Mouse (Mus musculus) midbrain, postnatal 0 days (tissue): Measurements from ENCODE around the gene Sycp2. TPM values are rescaled to one million over a fixed set of nuclear protein-coding genes. Genes with fewer than 3 reads are reported as not detected.
"Not testable (repeated sequence)": the region's sequence is repeated elsewhere in the genome, so short reads cannot be mapped to it uniquely, and the experiment has no call there.

Experiments
- ATAC-seq: fragments of 200-750 bp; cut with Nextera tagmentation; 2 replicates; pipeline ENCODE4 v1.8.0; 2017; ENCODE audit warnings: moderate number of reproducible peaks, mild to moderate bottlenecking, moderate TSS enrichment, moderate library complexity; ENCODE audit not compliant: low FRiP score
- DNase-seq: peaks from one replicate; pipeline ENCODE4 v3.0.0-alpha.2; 2015; ENCODE audit warnings: low spot score
- H3K27ac ChIP-seq: fragments of 300-500 bp; sonication (generic); 2 replicates; pipeline ENCODE4 v1.5.1; 2014; ENCODE audit warnings: low read depth, mild to moderate bottlenecking, low read length, mixed read lengths
- H3K27me3 ChIP-seq: fragments of 300-500 bp; sonication (generic); 2 replicates; pipeline ENCODE4 v1.6.1; 2014; ENCODE audit warnings: low read length, control low read depth, mixed read lengths; ENCODE audit not compliant: insufficient read depth
- H3K36me3 ChIP-seq: fragments of 300-500 bp; sonication (generic); 2 replicates; pipeline ENCODE4 v1.6.1; 2014; ENCODE audit warnings: low read length, control low read depth, mixed read lengths; ENCODE audit not compliant: insufficient read depth
- H3K4me1 ChIP-seq: fragments of 300-500 bp; sonication (generic); 2 replicates; pipeline ENCODE4 v1.6.1; 2014; ENCODE audit warnings: mild to moderate bottlenecking, control low read depth, antibody characterized with exemption, low read length, mixed read lengths; ENCODE audit not compliant: insufficient read depth
- H3K4me2 ChIP-seq: fragments of 300-500 bp; sonication (generic); 2 replicates; pipeline ENCODE4 v1.6.1; 2014; ENCODE audit warnings: low read depth, mild to moderate bottlenecking, low read length, mixed read lengths; ENCODE audit not compliant: poor library complexity, severe bottlenecking
- H3K4me3 ChIP-seq: fragments of 300-500 bp; sonication (generic); 2 replicates; pipeline ENCODE4 v1.5.1; 2014; ENCODE audit warnings: low read depth, mild to moderate bottlenecking, low read length, moderate library complexity
- H3K9ac ChIP-seq: fragments of 300-500 bp; sonication (generic); replicated peaks from 2 replicates; pipeline ENCODE4 v1.6.1; 2014; ENCODE audit warnings: mild to moderate bottlenecking, low read length, moderate library complexity, mixed read lengths; ENCODE audit not compliant: poor library complexity, severe bottlenecking
- H3K9me3 ChIP-seq: fragments of 300-500 bp; sonication (generic); 2 replicates; pipeline ENCODE4 v1.6.1; 2016; ENCODE audit warnings: low read length, control low read depth
- CTCF ChIP-seq: IDR thresholded peaks from 2 replicates; pipeline ENCODE4 v1.5.1; 2016; ENCODE audit warnings: antibody characterized with exemption, mild to moderate bottlenecking
- WGBS: fragments of 180-500 bp; shearing (Covaris S2); extraction: QIAGEN DNeasy Blood & Tissue Kit; methylation state at CpG from one replicate; pipeline ENCODE4 v1.1.7; 2014; 5-methylcytosine and 5-hydroxymethylcytosine counted together
- polyA plus RNA-seq: library from polyadenylated mRNA; unstranded; fragments of >200 nt; fragmentation: Nextera tagmentation; extraction: Ambion mirVana; gene quantifications from 2 replicates; pipeline ENCODE4 v1.2.1, GENCODE M21; 2015
- total RNA-seq: library from RNA; depleted of rRNA; stranded (reverse); fragments of >200 nt; gene quantifications from 2 replicates; pipeline ENCODE4 v1.2.3, GENCODE M21; 2014

The Sycp2 gene
- total and polyA plus RNA-seq, 2 experiments from 2014 or later = 0.44 TPM

- ATAC-seq (0 out of 2 replicates have a peak, but pooled peaks have one; percentile 1), DNase-seq (no peak)
- peak overlapping the region; percentile 99 for H3K4me2 ChIP-seq
- no peak for TF ChIP-seq CTCF
- peaks cover 11% of the 10 kb centered on the region; the same call in 1 of the 2 replicates for H3K4me1 ChIP-seq
- peaks cover 6% of the 10 kb centered on the region; the same call in 1 of the 2 replicates for H3K36me3 ChIP-seq
- peak overlapping the region; percentile 68 for H3K4me3 ChIP-seq
- H3K27me3 ChIP-seq = 0 out of 2 replicates have a peak, but pooled peaks cover 4% of the 10 kb centered on the region
- no peak overlapping the region; the same call in 1 of the 2 replicates for H3K9ac ChIP-seq
- no peak overlapping the region for H3K27ac ChIP-seq
- H3K9me3 ChIP-seq = no peaks in the 10 kb centered on the region
- 69% methylated on average over 13 of the region's 13 CpGs for WGBS
Measured at GRCm38 (mm10) chr2:178413081-178413480, 5.6 kb upstream of the Sycp2 start.

GRCm38 (mm10) chr2:178412598-178412997, 5.1 kb upstream of the Sycp2 start:
- Histone ChIP-seq H3K27ac (no peak overlapping the region), H3K4me2 (peak overlapping the region; percentile 99; the same call in 1 of the 2 replicates), H3K9ac (0 out of 2 replicates have a peak overlapping the region, but pooled peaks have one; percentile 4), H3K4me1 (peaks cover 11% of the 10 kb centered on the region; the same call in 1 of the 2 replicates), H3K27me3 (0 out of 2 replicates have a peak, but pooled peaks cover 4% of the 10 kb centered on the region), H3K9me3 (no peaks in the 10 kb centered on the region), H3K4me3 (no peak overlapping the region), H3K36me3 (0 out of 2 replicates have a peak, but pooled peaks cover under 1% of the 10 kb centered on the region)
- WGBS = 73% methylated on average over 6 of the region's 6 CpGs
- no peak for TF ChIP-seq CTCF
- no peak for DNase-seq
- no peak for ATAC-seq

- no peak for ATAC-seq
- peaks cover 11% of the 10 kb centered on the region; the same call in 1 of the 2 replicates for H3K4me1 ChIP-seq
- 86% methylated on average over 6 of the region's 6 CpGs for WGBS
- H3K9ac ChIP-seq = no peak overlapping the region
- H3K4me2 ChIP-seq = no peak overlapping the region
- TF ChIP-seq CTCF = no peak
- H3K9me3 ChIP-seq = no peaks in the 10 kb centered on the region
- 0 out of 2 replicates have a peak, but pooled peaks cover 4% of the 10 kb centered on the region for H3K27me3 ChIP-seq
- H3K27ac ChIP-seq = no peak overlapping the region
- H3K36me3 ChIP-seq = no peaks in the 10 kb centered on the region
- H3K4me3 ChIP-seq = no peak overlapping the region
- DNase-seq = no peak
Measured at GRCm38 (mm10) chr2:178410286-178410685, 2.8 kb upstream of the Sycp2 start.

- Histone ChIP-seq H3K4me3 (no peak overlapping the region), H3K36me3 (no peaks in the 10 kb centered on the region), H3K27me3 (0 out of 2 replicates have a peak, but pooled peaks cover 4% of the 10 kb centered on the region), H3K4me2 (no peak overlapping the region), H3K4me1 (peaks cover 11% of the 10 kb centered on the region; the same call in 1 of the 2 replicates), H3K9ac (no peak overlapping the region), H3K27ac (no peak overlapping the region), H3K9me3 (no peaks in the 10 kb centered on the region)
- DNase-seq (no peak), ATAC-seq (no peak)
- no peak for TF ChIP-seq CTCF
- WGBS = 69% methylated on average over 1 of the region's 1 CpGs
Measured at GRCm38 (mm10) chr2:178409024-178409423, 1.5 kb upstream of the Sycp2 start.

GRCm38 (mm10) chr2:178342597-178342996, 64.9 kb downstream of the Sycp2 start:
- WGBS = 86% methylated on average over 4 of the region's 4 CpGs

GRCm38 (mm10) chr2:178342105-178342504, 65.4 kb downstream of the Sycp2 start:
- DNase-seq, ATAC-seq, H3K4me3 ChIP-seq, H3K36me3 ChIP-seq, H3K27ac ChIP-seq, H3K4me1 ChIP-seq, H3K27me3 ChIP-seq, H3K4me2 ChIP-seq, H3K9me3 ChIP-seq, H3K9ac ChIP-seq: not testable (repeated sequence)

More at GRCm38 (mm10) chr2:178342597-178342996, 64.9 kb downstream of the Sycp2 start:
- Histone ChIP-seq H3K4me2 (no peak overlapping the region), H3K4me3 (no peak overlapping the region), H3K9me3 (no peaks in the 10 kb centered on the region), H3K27me3 (no peaks in the 10 kb centered on the region), H3K27ac (no peak overlapping the region), H3K36me3 (0 out of 2 replicates have a peak, but pooled peaks cover 3% of the 10 kb centered on the region), H3K4me1 (no peaks in the 10 kb centered on the region), H3K9ac (no peak overlapping the region)
- TF ChIP-seq CTCF = no peak
- ATAC-seq (no peak), DNase-seq (no peak)
